Mouse (Mus musculus) left cerebral cortex, postnatal 36 days (tissue): ENCODE results near the gene Tnik. TPM values are rescaled to one million over a fixed set of nuclear protein-coding genes. Genes with fewer than 3 reads are reported as not detected.

Experiments used
- DNase-seq, 2 experiments: peaks; one replicate each; pipeline ENCODE4 v3.0.0; 2021 to 2022; ENCODE audit warnings: low spot score in 2 of 2, mixed read lengths in 1 of 2
- intact Hi-C: fragments of 180-260 bp; cut with DNase I; formaldehyde crosslinking; loops from one replicate; pipeline ENCODE4 v1.15.1; 2025
- total RNA-seq, 2 experiments: library from RNA; stranded (reverse); gene quantifications; 2 replicates each; pipeline ENCODE4 v1.2.3; 2021

Tnik gene
- total RNA-seq, 2 experiments from 2014 or later: 164 to 253 TPM

DNA sequence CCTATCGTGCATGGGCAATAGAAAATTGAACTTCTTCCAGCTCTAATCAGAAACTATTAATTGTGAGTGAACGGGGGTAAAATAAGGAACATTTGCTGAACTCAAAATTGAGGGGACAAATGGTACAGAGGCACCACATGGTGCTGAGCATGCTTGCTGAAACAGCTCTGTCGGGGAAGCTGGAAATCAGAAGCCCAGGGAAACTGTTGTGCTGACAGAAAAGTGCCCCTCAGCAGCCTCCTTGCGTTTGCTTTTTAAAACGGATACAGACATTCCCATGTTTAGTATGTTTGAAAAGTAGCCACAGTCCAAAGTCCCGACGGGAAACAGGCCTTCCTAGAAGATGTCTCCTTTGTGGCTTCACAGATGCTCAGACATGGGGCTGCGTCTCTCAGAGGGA lies 77.1 kb downstream of the Tnik start:
- DNase-seq: no peak
- intact Hi-C loops: no loop called here

DNA sequence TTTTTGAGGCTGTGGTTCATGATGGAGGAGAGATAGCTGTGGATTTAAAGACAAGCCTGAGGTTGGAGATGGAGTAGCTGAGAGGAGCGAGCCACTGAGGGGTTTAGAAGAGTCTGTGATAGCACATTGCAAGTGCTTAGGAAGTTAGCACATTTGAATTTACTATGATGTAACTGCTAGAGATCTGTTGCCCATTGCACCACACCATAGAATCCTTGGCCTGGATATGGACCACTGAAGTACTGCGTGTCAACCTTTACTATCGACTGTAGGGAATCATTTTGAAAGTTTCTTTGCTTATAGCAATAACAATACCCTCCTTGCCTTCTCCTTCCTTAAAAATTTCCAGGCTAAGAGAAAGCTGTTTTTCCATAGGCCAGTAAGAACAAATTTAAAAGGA lies 80.2 kb downstream of the Tnik start:
- no peak for DNase-seq
- intact Hi-C loops: no loop called here

- intact Hi-C loops: no loop called here
- DNase-seq: no peak
Observed at GRCm38 (mm10) chr3:28343661-28344060, 80.6 kb downstream of the Tnik start.

DNA sequence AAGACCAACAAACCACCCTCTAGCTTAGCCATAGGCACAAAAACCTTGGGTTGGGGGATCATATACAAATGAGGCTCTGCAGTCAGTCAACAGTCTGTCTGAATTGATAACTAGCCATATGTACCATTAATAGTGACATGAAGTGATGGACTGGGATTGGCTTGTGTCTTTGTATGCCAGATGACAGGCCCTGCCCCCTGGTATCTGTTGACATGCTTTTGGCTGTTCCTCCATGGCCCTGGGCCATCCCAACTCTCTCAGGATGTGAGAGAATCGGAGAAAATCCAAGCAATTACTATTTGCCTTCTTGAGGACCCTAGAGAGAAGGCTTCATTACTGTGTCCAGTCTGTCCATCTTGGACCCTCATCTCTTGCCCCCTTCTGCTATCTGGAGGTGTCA lies 82.4 kb downstream of the Tnik start:
- intact Hi-C loops: no loop called here
- no peak for DNase-seq

- intact Hi-C loops: no loop called here
- no peak for DNase-seq
Observed at GRCm38 (mm10) chr3:28345961-28346360, 82.9 kb downstream of the Tnik start.

GRCm38 (mm10) chr3:28346476-28346875 lies 83.5 kb downstream of the Tnik start:
- intact Hi-C loops: no loop called here
- DNase-seq: no peak

GRCm38 (mm10) chr3:28348746-28349145 lies 85.7 kb downstream of the Tnik start:
- DNase-seq: no peak
- intact Hi-C loops: no loop called here

GRCm38 (mm10) chr3:28350147-28350801 lies 87.3 kb downstream of the Tnik start:
- intact Hi-C loops: no loop called here
- no peak for DNase-seq

DNA sequence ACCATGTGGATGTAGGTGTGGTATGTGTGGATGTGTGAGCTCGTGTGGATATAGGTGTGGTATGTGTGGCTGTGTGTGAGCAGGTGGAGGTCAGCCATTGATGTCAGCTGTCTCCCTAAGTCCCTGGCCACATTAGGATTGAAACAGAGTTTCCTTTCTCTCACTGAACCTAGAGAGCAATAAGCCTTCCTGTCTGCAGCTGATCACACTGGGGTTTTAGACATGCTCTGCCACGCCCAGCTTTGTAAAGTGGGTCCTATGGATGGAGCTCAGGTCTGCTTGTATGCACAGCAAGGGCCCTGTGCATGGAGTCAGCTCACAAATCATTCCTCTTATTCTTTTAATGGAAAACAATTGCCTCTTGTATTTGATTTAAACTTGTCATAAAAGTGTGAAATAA lies 95.4 kb downstream of the Tnik start:
- DNase-seq: no peak
- intact Hi-C loops: no loop called here

GRCm38 (mm10) chr3:28359138-28359537 lies 96.1 kb downstream of the Tnik start:
- intact Hi-C loops: no loop called here

GRCm38 (mm10) chr3:28361056-28361455 lies 98.0 kb downstream of the Tnik start:
- intact Hi-C loops: no loop called here
- DNase-seq: no peak

More at GRCm38 (mm10) chr3:28359138-28359537, 96.1 kb downstream of the Tnik start:
- DNase-seq: no peak

- no peak for DNase-seq
- intact Hi-C loops: no loop called here
Observed at GRCm38 (mm10) chr3:28363441-28364125, 100.6 kb downstream of the Tnik start.

GRCm38 (mm10) chr3:28368746-28369145 lies 105.7 kb downstream of the Tnik start:
- no peak for DNase-seq
- intact Hi-C loops: no loop called here

DNA sequence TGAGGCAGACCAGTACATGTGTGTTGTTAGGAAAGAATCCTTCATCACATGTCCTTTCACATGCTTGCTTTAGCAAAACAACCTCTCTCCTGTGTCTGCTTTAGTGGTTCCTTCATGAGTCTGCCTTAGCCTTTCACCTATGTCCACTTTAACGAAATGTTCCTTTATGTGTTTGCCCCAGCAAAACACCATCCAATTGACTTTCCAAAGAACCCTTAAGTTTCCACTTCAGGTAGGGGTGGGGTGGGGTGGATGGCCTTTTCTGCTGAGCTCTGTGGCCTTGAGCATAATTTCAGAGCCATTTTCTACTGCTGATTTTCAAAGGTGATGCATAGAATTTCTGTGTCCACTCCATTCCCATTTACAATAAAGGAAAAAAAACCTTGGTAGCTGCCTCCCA lies 106.3 kb downstream of the Tnik start:
- intact Hi-C loops: no loop called here
- DNase-seq: no peak

DNA sequence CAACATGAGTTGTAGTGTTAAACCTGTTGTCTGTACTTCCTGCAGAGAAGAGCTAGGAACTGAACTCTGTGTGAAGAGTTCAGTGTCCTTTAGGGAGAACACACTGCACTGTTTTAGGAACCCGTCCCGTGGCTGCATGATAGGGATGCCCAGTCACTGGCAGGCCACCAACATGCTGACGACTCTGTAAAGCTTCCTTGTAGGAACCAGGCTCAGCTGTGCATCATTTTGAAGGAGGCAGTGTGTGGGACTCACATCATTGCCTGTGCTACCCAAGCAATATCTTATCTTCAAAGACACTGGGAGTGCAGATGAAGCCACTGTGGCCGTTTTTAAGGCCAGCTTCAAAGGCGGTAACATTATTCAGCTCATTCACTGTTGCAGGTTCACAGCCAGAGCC lies 106.7 kb downstream of the Tnik start:
- intact Hi-C loops: no loop called here
- DNase-seq: no peak

DNA sequence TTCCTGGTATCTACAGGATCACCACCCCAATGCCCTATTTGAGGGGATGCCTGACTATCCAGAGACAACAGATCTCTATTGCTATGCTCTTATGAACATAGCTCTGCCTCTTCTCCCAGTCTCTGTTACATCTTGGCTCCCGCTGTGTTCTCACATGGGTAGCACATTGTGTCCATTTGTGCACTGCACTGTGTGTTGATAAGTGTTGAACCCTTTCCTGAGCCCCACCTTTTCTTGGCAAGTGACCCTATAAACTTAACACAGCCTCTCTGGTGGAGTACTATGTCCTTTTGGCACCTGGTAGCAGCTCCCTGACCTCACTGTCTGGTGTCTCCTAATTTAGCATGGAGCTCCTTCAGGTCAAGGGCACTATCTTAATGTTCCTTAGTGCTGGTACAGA lies 108.6 kb downstream of the Tnik start:
- intact Hi-C loops: no loop called here
- DNase-seq: no peak

DNA sequence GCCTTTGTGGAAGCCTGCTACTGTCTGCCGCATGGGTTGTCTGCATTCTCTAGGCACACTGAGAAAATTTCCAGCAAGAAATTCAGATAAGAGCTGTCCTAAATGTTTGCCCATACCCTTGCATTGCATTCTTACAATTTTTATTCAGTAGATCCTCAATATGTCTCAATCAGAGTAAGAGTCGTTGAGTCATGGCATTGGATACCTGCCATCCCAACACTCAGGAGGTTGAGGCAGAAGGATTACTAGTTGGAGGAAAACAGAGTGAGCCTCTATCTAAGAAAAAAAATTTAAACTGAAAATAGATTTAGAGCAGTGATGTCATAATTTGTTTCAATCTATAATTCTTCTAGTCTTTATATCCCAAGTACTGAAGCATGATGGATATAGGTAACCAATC lies 109.4 kb downstream of the Tnik start:
- intact Hi-C loops: no loop called here

GRCm38 (mm10) chr3:28374738-28375510 lies 111.9 kb downstream of the Tnik start:
- DNase-seq: no peak
- intact Hi-C loops: no loop called here

More for the DNA sequence above, 109.4 kb downstream of the Tnik start:
- DNase-seq: no peak

- intact Hi-C loops: no loop called here
- no peak for DNase-seq
Observed at GRCm38 (mm10) chr3:28380224-28380623, 117.2 kb downstream of the Tnik start.

DNA sequence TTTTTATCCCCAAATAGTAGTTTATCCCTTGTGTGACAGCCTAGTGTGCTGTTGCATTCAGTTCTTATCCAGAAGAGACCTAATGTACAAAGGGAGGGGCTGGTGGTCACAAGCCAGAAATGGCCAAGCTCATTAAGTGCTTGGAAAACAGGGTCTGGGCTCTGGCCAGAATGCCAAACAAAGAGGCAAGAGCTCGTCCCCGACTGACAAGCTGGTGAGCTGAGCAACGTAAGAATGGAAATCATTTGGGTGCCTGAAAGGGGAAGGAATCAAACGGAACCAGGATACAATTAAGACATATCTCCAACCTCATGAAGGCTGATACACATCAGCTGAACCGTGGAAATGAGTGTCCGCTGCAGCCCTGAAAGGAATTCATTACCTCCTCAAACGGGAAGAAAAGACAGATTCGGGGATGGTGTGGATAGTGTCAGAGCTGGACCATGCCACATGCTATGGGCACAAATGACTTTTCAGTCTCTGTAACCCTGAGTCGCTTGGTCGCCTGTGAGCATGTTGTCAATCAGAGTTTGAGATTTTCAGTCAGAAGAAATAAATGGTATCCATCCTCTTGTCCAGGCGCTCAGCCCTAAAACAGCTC lies 120.6 kb downstream of the Tnik start:
- no peak for DNase-seq
- intact Hi-C loops: no loop called here
